Mouse (Mus musculus): Measurements from ENCODE around the gene Csk.

The Csk gene

DNA sequence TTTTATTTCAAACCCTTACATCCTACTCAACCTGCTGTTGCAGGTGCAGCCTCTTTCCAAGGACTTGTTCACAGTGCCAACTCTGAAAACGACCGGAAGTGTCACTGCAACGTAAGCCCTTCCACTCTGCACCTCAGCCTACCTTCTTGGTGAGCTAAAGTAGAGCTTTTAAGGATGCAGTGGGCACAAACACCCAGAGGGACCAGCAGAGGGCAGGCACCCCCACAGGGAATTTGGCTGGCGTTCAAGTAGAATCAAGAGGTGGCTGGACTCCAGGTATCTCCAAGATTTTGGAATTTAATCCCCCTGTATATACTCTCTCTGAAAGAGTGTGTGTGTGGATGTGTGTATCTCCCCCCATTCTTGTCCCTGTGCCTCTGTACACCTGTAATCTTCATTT is 4.4 kb upstream of the Csk start:
- DNase-seq (ENCODE audit: low read depth), result no peak

DNA sequence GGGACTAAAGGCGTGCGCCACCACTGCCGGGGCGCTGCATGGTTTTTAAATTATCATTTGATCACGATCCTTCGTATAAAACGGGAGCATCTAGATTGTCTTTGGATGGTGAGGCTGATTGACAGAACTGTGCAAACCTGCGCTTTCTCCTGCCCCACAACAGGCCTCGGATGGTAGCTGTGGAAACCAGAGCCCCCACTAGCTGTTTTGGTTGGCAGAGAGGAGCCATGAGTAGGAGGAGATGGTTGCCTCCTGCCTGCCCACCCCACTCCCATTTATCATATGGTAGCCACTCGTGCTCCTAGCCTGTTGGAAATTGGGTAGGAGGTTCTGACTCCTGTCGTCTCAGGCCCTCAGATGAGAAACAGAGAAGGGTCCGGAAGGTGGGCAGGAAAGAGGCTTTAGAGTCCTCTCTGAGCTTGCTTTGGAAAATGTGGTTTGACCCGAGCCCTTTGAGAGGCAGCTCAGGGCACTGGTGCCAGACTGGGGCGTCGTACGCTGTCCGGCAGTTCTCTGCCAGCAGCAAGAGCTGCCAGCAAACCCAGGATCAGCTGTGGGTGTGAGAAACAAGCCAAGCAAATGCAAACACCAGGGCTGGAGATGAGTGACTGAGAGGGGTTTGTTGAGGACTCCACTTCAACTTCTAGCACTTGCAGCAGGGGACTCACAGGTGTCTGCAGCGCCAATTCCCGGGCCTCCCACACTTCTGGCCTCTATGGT is 3.4 kb upstream of the Csk start:
- peak; percentile 41 for DNase-seq (ENCODE audit: low read depth)

DNA sequence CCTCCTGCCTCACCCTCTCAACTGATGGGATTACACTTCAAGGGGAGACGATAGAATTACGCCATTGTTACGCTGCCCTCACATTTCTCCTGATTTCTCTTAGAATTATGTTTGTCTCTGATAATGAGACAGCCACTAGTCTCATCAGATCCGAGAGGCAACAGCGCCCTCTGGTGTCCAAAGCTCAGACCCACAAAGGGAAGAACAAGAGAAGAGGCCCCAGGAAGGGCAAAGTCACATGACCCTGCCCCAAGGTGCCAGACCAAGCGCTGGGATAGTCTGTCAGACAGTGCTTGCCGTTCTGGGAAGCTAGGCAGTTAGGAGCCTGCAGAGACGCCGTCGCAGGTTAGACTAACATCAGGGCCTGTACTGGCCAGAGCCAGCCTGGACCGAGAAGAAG is 2.3 kb upstream of the Csk start:
- DNase-seq (ENCODE audit: low read depth), result peak; percentile 82

DNA sequence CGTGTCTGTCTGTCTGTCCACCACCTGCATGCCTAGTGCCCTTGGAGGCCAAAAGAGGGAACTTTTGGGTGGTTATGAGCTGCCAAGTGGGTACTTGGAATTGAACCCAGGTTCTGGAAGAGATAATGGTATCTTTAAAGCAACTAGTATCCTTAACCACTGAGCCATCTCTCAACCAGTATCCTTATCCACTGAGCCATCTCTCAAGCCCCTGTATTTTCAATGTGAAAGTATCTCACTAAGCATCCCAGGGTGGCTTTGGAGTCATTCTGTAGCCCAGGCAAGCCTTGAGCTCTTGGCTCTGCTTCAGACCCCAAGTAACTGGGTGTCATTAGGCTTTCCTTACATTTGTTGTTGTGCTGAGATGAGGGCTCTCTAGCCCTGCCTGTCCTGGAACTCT is 1.5 kb upstream of the Csk start:
- no peak for DNase-seq (ENCODE audit: low read depth)

DNA sequence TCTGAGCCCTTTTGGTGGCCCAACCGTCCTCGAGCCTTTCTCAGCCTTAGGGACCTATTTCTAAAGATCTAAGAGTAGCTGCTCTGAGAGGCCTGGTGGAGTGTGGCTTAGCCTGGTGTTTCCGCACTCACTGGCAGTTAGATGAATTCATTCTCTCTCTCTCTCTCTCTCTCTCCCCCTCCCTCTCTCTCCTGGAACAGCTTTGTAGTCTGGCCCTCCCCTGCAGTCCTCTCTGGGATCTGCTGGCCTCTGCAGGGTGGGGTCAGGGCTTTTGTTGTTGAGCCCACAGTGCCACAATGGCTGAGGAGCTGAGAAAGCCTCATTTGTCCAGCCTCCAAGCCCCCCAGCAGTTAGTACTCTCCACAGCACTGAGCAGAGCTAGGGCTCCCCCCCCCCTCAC is 576 bp downstream of the Csk start:
- no peak for DNase-seq (ENCODE audit: low read depth)

DNA sequence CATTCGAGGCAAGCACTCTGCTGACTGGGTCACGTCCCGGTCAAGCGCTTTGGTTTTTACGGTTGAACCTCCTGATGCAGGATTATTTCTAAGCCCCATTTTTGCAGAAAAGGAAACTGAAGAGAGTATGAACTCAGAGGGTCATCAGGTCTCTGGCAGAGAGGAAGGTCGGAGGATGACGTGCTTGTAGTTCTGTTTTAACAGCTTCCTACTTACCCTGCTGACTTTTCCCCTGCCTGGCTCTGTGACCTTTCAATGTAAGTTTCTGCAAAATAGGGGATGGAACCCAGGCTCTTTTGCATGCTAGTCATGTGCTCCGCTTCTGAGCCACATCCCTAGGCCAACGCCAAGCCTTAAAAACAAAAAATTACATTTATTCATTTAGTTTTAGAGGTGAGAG is 1.1 kb downstream of the Csk start:
- DNase-seq (ENCODE audit: low read depth), result no peak

DNA sequence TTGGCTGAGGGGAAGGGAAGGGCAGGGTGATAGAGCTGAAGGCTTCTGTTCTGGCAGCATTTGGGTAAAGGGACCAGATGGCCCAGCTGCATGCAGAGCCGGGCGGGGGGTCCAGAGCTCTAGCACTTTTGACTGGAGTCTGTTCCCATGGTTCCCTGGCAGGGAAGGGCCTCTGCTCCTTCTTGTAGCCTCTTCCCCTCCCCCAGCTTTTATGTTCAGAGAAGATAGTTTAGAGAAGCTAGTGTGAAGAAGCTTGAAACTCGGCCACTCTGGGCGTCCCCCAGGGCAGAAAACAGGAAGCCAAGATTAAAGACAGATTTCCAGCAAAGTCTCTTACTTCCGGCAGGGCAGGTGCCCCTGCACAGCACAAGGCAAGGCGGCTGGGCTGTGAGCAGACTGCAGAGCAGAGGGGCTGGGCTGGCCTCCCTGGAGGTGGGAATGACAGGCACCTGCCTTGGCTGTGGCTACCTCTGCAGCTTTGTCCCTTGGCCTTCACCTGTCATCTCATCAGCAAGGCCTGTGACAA is 2.6 kb downstream of the Csk start:
- no peak for DNase-seq (ENCODE audit: low read depth)

DNA sequence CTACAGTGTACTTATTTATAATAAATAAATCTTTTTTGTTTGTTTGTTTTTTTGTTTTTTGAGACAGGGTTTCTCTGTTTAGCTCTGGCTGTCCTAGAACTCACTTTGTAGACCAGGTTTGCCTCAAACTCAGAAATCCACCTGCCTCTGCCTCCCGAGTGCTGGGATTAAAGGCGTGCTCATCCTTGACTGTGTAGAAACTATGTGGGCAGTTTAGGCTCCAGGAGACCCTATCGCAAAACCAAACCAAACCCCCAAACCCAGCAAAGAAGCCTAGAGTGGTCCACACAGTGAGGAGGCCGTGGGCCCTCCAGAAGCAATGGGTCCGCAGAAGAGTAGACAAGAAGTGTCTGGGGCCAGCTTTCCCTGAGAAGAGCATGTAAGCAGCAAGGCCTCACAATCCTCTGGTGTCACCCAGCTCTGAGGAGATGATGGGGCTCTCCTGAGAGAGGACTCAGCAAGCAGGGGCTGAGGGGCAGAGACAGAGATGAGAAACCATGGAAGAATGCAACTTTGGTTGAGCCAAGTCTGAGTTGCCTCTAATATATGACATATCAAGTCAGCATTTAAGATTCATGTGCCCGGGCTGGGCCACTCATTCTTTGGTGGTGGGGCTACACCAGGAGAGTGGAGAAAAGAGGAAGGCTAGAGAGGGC is 3.2 kb downstream of the Csk start:
- DNase-seq (ENCODE audit: low read depth), result no peak

DNA sequence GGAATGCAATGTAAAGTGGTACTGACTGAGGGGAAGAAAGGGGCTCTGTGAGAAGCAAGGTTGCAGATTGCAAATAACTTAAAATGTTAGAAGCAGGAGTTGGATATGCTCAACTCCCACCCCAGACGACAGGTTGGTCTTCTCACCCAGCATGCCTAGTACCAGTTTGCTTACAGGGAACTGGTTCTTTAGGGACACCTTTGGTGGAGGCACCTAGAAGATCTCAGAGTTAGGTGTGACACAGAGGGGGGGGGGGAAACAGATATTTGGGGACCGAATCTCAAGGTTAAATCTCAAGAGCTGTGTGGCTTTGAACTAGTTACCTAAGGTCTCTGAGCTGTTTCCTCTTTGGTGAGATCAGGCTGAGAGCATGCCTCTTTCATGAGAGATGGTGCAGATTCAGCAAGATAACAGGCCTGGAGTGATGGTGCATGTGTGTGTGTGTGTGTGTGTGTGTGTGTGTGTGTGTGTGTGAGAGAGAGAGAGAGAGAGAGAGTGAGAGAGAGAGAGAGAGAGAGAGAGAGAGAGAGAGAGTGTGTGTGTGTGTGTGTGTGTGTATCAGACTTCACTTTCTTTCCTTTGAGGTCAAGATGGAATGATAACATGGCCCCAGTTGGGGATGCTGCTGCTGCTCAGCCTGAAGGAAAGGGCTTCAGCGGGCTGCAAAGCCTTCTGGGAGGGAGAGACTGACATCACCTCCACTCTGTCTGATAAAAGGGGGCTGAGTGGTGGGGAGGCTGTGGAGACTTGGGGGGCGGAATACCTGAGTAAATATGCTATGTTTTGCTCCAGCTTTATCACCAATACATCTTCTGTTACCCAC is 5.9 kb downstream of the Csk start:
- DNase-seq (ENCODE audit: low read depth), result no peak

DNA sequence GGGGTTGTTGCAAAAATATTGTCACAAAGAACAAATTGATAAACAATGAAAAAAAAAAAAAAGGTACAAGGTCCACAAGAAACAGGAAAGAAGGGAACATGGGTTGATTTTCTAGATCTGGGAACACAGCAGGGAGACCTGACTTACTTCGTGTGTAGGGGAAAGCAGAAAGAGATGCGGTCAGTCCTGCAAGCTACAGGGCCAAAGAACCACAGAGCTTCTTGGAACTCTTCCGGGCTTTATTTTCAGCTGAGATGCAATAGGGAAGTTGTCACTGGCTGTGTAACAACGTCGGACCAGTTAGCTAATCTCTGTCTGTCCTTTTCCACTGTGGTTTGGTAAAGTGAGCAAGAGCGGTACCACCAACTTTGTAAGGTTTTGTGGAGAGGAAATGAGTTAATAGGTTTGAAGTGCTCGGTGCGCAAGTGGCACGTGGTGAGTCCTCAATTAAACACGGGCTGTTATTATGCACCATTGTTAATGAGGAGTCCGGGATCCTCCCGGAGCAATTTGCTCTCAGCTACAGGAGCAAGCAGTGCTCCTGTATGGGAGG is 6.8 kb downstream of the Csk start:
- no peak for DNase-seq (ENCODE audit: low read depth)

DNA sequence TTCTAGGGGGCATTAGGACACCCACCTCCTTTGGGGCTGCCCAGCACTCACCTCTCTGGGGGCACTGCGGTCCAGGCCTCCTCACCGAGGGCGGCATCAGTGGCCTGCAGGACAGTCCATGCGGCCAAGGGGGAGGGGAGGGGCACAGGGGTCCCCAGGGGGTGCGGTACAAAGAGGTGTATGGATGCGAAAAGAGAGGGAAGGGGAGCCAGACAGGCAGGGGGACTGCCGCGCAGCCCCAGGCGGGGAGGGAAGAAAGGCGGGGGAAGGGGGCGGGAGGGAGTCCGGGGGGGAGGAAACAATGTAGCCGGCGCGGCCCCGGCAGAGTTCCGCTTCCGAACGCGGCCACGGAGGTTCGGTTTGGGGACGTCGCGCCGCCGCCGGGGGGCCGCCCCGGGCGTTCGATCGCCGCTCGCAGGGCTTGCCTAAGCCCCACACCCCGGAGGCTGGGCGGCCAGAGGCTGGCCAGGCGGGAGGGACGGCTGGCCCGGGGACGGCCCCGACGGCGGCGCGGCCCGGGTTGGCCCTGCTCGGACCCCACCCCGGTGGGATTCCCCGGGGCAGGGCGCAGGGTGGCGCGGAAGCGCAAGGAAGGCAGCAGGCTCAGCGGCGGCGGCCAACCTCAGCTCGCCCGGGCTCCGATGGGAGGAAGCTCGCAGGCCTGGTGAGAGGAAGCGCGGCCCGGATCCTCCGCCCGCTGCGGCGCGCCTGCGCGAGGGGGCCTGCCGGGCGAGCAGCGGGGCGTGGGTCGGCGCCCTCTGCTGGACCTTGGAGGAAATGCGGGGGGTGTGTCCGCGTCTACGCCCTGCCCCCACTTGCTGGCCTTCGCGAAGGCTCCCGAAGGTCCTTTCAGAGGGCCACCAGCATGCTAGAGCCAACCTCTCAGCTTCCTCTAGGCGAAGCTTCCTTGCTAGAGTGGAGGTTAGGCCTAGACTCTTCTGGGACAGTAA is 8.2 kb downstream of the Csk start:
- DNase-seq (ENCODE audit: low read depth), result peak; percentile 74

DNA sequence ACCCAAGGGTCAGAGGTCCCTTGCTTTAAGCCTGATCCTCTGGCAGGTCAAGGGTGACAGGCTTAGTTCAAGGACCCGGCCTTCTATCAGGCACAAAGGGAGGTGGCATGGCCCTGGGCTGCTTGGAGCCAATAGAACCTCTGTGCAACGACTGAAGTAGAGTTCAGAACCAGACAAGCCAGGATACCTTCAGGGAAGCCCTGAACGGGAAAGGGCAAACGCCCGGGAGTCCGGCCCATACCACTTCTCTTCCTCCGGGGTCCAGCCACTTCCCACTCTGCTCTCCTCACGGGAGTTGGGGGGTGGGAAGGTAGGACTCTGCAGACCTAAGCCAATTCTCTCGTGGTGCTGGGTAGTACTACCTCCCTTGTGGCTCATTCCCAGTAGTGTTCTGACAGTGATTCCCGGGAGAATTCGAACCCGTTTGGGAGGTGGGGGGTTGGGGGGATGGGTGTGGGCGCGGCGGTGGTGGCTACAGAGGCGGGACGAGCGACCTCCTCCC is 8.9 kb downstream of the Csk start:
- DNase-seq (ENCODE audit: low read depth), result no peak

DNA sequence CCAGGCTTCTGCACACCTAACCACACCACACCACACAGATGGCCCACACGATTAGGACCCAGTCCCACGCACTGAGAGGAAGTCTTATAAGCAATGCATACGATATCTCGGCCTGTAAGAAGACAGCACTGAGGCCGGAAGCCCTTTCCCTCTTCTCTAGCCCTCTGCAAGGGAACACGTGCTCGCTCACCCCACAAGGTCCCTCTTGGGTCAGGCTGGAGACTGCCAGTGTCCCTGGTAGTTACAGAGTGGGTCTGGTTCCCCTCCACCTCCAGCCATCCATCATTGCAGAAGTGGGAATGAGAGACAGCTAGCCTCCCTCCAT is 9.6 kb downstream of the Csk start:
- DNase-seq (ENCODE audit: low read depth), result no peak

DNA sequence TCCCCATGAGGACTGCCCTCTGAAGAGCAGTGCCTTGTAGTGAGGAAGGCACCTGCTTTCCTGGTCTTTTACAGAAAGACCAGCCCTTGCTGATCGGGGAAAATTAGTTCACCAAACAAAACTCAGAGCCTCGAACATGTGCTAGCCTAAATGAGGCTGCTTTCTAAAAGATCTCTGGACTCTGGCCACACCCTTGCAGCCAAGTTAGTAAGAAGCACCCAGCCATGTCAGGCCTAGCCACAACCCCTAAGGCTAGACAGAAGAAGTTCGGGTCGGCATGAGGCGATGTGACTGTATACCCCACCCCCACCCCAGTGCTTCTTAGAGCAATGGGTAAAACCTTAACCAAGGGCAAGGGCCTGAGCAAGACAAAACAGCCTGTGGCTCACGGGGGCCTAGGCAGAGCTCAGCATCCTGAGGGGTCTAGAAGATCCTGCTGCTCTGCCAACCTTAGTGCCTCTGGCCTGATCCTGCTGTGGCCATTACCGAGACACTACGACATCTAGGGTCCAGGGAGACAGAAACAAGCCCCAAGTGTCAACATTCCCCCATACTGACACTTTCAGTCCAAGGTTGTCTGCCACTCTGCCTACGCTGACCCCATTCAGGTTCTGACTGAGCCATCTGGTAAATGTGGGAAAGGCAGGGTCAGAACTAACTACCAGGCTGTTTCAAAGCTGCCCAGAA is 10.1 kb downstream of the Csk start:
- DNase-seq (ENCODE audit: low read depth), result no peak

DNA sequence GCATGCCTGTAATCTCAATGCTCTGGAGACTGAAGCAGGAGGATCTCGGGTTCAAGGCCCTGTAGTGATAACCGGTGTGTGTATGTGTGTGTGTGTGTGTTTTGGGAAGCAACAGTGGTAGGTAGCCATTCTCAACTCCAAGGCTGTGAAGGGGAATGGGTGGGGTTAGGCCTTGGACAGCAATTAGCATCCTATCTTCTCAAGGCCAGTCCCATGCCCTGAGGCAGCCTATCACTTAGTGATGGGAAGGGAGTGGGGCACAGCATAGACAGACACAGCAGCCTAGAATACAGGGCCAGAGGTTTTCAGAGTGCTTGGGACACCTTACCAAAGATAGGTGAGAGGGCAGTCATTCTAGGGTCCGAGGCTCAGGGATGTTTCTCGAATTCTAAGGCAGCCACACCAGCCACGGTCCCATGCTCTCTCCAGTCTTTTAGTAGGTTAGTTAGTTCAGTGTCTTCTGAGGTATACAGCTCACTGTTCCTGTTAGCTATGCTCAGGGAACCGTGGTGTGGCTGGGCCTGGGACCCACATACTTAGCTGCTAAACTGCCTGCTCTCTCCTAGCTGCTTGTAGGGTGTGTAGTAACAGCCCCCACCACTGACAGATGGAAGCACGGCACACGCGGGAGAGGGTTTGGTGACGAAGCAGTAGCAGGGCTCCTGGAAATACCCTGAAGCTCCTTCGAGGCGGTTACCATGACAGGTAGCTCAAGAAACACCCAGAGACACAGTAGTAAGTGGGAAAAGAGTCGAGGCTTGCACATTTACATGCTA is 11.5 kb downstream of the Csk start:
- DNase-seq (ENCODE audit: low read depth), result no peak

DNA sequence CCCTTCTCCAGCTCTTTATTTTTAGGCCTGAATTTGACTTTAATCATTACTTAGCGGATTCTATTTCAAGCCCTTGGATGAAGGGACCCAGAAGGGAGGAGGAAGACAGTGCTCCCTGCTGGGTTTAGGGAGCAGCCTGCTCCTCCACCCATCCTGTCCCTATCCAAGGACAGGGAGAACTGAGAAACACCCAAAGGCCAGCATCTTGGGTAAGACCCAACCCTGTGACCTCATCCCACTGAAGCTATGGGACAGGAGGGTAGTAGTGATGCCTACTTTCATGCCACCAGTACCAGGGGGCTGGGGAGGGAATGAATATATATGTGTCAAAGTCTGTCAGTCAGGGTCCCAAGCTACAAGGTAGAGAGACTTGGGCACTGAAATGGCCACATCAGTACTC is 12.4 kb downstream of the Csk start:
- DNase-seq (ENCODE audit: low read depth), result no peak

DNA sequence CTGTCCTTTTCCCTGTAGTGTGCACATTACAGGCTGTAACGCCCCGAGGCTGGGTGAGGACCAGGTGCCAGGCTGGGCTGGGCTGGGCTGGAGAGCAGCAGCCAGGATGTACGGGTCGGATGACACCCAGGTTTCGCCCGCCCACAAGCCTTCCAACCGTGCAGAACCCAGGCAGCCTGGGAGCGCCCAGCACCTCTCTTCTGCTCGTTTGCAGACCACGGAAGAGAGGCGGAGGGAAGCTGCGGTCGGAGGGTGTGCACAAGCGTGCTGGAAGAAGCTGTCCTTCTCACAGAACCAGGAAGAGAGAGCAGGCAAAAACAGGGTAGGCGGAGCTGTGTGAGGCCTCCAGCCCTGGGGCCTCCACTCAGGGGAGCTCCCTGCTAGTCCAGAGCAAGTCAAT is 13.0 kb downstream of the Csk start:
- DNase-seq (ENCODE audit: low read depth), result peak; percentile 54

DNA sequence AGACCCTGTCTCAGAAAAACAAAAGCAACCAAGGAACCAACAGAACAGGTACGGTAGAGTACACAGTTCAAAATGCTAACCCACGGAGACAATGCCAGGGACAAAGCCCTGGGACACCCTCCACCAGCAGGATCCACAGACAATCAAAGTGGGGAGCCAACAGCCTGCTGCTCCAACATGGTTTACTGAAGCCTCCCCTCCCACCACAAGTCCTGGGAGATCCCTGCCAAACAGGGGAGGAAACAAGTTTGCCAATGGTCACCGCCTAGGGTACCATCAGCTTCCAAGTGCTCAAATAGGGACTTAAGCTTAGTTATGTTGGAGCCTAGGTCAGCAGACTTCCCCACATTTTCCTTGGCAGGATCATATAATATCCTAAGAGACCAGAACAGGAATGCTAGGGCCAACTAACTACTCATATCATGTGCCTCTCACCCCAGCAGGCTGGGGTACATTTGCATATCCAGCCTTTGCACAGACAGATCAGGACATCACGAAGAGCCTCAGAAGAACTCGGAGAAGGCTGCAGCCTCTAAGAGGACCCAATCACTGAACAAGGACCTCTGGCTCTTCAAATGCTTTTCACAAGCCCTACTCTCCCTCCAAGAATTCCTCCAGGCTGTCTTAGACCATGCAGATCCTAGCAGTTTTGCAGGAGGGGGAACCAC is 13.6 kb downstream of the Csk start:
- DNase-seq (ENCODE audit: low read depth), result no peak

DNA sequence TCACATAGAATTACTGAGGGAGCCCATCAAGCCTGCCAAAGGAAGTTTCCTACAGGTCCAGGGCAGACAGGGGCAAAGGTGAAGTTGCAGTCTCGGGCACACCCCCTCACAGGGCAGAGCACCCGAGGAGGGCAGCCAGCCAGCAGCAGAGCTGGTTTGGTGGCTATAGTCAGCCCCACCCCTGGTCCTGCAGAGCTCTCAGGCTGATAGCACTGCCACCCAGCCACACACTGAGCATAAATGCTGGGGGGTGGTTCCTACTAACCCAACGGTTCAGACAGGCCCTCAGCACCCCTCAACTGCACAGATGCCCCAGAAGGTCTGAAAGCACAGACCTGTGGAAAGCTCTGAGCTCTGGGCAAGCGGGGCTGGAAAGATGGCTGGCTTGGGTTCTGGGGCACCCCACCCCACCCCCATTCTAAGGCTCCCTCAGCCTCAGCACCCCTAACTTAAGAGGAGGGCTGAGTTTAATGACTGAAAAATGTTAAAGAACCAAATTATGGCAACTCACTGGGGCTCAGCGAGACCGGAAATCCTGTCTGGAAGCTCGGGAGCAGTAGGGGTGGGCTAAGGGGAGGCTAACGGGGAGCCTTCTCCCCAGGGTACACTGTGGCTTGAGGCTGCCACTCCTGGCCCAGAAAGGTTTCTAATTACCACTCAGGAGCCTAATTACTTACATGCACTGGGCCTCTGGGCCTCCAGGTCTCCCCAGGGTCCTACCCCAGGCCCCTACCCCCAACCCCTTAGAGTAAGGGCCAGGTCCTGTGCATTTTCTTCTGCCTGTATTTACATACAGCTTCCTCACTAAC is 14.6 kb downstream of the Csk start:
- DNase-seq (ENCODE audit: low read depth), result no peak

Measured in fibroblast of lung, adult 2 months (primary cell).